Mouse (Mus musculus): Measurements from ENCODE around the gene Msi1.

The Msi1 gene

DNA sequence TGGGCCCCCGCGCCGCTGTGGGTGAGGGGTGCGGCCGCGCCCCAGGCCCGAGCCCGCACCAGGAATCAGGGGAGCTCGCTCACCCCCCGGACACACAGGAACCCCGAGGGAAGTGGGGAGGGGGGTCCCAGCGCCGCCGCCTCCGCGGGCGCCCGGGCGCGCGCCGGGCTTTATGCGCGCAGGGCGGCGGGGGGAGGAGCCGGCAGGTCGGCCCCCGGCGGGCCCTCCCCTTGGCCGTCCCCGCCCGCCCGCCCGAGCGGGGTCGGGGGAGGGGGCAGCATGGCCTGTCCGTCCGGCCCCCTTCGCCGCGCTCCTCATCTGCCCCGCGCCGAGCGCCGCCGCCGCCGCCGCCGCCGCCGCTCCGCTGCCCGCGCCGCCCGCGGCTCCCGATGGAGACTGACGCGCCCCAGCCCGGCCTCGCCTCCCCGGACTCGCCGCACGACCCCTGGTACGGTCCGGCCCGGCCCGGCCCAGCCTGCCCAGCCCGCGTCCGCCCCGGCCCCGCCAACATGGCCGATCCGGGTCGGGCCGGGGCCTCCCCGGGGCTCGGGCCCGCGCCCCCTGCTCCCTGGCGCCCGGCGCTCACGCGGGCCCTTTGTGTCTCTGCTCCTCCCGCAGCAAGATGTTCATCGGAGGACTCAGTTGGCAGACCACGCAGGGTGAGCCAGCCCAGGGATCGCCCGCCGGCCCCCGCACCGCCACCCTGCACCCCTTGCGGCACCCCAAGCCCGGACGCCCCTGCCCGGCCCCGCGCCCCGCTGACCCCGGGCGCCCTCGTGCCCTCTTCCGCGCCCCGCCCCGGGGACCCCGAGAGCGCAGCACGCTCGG is at the start of gene Msi1:
Msi1 (plus strand) TSS at position 241 of the 828 bp plus-strand sequence.
- ATAC-seq (ENCODE audit: insufficient number of reproducible peaks, low FRiP score, low TSS enrichment) = no peak

DNA sequence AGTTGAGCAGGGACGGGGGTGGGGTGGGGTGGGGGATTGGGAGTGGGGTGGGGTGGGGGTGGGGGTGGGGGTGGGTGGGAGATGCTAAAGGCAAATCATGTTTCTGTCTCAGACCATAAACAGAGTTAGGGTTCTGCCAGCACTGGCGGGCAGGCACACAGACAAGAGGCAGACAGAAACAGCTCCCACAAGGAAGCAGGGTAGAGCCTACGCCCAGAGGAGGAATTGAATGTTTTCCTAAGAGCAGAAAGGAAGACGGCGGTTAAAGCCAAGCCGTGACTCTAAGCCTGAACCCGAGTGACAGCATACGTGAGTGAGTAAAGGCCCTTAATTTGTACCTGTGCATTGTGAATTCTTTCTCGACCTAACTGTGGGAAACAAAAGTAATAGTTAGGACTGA is 37.5 kb upstream of the Msi1 start:
- no peak for ATAC-seq (ENCODE audit: insufficient number of reproducible peaks, low FRiP score, low TSS enrichment)

- no peak for ATAC-seq (ENCODE audit: insufficient number of reproducible peaks, low FRiP score, low TSS enrichment)
These were observed 36.4 kb upstream of the Msi1 start for GRCm38 (mm10) chr5:115392969-115393368.

DNA sequence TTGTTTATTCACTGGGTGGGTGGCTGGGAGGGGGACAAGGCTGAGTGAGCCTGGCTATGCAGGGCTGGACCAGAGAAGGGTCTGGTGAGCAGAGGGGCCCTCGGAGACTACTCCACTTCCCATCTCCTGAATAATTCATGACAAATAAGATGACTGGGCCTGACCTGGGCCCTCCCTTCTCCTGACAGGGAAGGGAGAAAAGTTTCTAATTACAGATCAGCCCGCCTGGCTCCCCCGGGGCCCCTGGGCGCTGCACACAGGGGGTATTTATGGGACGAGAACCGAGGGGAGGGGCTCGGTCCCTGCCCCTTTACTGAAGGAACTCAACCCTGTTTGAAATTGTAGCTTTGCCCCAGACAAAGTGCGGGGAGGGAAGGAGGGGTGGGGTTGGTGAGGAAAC is 35.2 kb upstream of the Msi1 start:
- ATAC-seq (ENCODE audit: insufficient number of reproducible peaks, low FRiP score, low TSS enrichment) = no peak

DNA sequence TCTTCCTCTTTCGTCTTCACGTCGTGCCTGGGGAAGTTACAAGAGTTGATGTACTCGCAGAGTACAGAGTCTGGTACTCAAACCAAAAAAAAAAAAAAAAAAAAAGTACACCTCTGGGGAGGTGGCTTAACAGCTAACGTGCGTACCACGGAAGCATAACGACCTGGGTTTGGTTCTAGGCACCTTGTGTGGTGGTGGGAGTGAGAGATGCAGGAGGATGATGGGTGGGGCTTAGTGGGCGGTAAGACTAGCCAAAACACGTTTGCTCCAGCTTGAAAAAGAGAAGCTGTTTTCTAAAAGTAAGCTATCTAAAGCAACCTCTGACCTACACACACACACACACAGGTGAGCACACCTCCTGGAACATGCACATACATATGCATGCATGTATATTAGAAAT is 34.6 kb upstream of the Msi1 start:
- no peak for ATAC-seq (ENCODE audit: insufficient number of reproducible peaks, low FRiP score, low TSS enrichment)

DNA sequence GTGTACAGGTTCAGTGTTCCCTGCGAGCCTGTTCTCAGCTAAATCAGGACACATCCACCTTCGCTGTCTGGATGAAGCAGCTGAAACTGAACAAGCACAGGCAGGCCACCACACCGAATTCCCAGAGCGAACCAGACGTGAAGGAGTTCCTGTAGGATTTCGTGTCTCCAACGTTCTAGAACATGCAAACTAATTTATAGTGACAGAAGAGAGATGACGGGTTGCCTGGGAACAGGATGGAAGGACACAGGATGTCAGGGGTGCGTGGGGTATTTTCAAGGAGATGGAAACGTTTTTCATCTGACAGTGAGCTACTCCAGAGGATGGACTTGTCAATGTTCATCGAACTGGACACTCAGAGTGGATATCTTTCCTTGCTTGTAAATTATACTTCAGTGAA is 32.7 kb upstream of the Msi1 start:
- ATAC-seq (ENCODE audit: insufficient number of reproducible peaks, low FRiP score, low TSS enrichment) = no peak

GRCm38 (mm10) chr5:115397839-115398780 is 31.3 kb upstream of the Msi1 start:
- ATAC-seq (ENCODE audit: insufficient number of reproducible peaks, low FRiP score, low TSS enrichment) = no peak

DNA sequence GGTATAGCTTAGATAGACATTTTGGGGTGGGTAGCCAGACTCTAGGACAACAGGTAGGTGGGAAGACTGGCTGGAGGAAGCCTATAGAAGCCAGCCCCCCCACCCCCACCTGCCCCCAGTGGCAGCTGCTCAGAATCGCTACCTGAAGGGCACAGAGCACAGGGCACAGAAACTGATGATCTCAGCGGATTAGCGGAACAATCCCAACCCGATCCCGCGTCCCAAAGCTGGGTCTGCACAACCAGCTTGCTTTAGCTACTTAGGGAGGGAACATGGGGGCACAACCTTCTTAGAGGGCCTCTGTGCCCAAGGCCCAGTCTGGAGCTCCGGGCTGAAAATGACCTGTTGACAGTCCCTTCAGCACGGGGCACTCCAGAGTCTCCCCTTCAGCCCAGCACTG is 27.3 kb upstream of the Msi1 start:
- ATAC-seq (ENCODE audit: insufficient number of reproducible peaks, low FRiP score, low TSS enrichment) = no peak

DNA sequence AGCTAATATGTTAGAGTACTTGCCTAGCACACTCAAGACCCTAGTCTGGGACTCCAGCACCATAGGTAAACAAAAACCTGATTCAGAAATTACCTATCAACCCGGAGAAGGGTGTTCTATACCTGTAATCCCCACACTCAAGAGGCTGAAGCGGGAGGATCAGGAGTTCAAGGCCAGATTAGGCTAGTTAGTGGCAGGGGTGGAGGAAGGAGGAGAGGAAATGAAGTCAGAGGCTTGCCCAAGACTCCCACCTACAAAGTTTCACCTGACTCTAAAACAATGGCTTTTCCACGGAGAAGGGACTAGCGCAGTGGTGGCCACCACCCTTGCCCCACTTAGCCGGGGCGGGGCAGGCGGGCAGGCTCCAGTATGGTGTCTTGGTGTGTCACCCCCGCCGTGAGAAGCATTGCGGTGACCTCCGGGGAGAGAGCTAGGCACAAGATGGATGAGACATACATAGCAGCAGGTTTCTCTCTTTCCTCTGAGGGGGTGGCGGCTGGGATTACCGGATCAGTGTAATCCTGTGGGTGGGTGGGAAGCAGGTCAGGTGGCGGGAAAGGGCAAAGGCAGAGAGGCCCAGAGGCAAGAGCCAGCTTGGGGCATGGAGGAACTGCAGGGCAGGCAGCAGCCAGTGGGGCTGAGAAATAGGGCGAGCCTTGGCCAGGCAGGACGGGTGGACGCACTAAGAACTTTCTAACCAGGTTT is 25.8 kb upstream of the Msi1 start:
- no peak for ATAC-seq (ENCODE audit: insufficient number of reproducible peaks, low FRiP score, low TSS enrichment)

DNA sequence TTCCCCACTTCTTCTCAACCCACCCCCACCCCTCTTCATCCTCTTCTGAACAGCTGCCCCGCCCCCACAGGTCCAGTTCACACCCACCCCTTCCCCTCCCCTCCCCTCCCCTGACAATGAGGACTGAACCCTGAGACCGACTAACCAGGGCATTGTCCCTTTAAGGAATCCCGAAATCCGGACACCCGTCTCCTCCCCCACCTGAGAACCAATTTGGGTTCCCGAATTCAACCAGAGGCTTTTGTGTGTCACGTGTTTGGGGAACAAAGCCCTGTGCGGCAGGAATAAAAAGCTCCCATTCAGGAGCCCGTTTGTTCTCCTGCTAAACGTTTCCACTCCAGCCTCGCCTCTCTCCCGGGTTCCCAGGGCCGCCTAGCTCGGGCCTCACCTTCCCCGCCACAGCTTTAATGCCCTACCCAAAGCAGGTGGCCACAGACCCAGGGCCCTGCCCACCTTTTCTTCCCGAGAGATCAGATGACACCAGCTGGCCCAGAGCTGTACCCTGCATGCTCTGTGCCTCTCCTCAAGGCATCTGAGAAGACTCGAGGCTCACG is 25.1 kb upstream of the Msi1 start:
- ATAC-seq (ENCODE audit: insufficient number of reproducible peaks, low FRiP score, low TSS enrichment) = no peak

DNA sequence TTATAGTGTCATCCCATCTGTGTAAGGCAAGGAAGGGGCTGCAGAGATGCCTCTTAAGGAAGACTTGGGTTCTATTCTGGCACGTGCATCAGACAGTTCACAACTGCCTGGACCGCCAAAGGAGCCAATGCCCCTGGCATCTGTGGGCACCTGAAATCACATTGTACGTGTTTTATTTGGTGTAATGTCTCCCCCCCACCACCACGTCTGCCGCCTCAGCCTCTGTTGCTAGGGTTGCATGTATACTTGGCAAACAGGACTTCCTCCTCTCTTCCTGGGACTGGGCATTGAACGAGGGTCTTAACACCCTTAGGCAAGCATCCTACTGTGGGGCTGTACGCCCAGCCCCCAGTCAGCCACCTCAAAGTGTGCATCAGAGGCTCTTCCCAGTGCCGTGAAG is 24.2 kb upstream of the Msi1 start:
- ATAC-seq (ENCODE audit: insufficient number of reproducible peaks, low FRiP score, low TSS enrichment) = no peak

DNA sequence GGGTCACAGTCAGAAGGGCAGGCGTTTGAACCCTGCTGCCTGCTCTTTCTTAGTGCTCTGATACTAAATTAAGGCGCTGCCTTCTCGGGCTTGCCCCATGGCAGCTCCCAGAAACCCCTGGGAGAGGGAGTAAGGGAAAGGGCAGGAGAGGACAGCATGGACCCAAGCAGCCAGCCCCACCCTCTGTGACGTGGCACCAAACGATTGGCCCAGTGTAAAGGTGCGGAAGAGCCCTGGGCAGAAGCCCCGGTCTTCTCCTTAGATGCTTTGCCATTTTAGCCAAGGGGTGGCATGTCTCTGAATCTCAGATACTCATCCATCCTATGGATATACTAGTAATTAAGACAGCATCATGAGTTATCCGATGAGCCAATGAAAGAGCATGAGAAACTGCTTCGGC is 21.3 kb upstream of the Msi1 start:
- ATAC-seq (ENCODE audit: insufficient number of reproducible peaks, low FRiP score, low TSS enrichment) = no peak

DNA sequence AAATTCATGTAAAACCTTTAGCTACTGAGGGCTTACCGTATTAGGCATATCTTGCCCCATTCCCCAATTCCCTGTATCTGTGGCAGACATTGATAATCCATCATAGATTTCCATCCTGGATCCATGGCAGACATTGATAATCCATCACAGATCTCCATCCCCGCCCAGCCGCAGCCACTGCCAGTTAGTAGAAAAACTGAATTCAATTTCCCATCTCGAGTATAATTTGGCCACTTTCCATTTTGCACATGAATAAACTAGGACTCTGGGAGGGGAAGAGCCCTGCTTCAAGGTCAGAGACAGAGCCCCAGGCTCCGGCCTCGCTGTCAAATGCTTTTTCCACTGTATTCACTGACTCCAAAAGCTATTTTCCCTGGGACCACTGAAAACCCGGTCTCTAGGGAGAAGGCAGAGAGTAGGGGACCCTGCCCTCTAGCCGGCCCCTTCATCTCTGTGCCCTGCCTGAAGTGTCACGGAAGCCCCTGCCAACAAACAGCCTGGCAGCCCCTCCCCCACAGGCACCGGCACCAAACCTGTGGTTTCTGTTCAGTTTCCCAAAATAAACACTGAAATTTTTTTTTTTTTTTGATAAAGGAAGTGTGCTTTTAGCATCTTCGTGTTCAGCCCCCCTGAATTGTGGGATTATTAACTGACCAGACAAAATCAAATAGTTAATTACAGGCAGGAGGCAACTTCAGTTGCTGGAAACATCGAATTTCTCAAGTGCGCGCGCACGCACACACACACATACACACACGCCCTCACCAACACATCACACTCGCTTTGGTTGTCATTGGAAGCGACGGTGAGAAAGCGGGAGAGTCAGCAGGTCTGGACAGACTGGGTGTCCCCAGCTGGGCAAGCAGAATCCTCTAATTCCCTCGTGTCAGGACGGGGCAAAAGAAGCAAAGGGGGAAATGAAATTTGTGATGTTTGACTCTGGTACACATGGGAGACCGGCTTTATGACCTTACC is 14.0 kb upstream of the Msi1 start:
- ATAC-seq (ENCODE audit: insufficient number of reproducible peaks, low FRiP score, low TSS enrichment) = no peak

- ATAC-seq (ENCODE audit: insufficient number of reproducible peaks, low FRiP score, low TSS enrichment) = no peak
These were observed 504 bp upstream of the Msi1 start for GRCm38 (mm10) chr5:115428831-115429358.

DNA sequence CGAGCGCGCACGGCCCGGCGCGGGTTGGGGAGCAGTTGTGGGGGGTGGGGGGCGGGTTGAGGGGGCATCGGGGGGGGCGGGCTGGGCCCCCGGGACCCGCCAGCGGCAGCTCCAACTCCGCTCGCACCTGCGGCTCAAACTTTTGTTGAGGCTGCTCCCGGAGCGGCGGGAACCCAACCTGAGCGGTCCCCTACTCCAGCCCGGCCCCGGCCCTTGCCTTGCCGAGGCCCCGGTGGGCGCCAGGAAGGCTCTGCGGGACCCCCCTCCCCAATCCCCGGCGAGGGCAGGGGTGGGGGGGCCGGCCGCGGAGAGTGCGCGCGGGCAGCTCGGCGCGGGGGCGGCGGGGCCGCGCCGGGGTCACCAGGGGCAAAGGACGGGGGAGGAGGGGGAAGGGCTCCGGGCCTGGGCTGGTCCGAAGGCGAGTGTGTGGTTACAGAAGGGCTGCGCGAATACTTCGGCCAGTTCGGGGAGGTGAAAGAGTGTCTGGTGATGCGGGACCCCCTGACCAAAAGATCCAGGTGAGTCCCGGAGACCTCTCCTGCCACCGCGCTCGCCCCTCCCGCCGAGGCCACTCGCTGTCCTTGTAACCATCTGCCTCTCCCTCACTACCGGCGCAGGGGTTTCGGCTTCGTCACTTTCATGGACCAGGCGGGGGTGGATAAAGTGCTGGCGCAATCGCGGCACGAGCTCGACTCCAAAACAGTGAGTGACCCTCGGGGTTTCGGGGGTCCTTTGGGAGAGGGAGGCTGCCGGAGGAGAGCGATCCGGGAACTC is 975 bp downstream of the Msi1 start:
- no peak for ATAC-seq (ENCODE audit: insufficient number of reproducible peaks, low FRiP score, low TSS enrichment)

GRCm38 (mm10) chr5:115431061-115431897 is 1.9 kb downstream of the Msi1 start:
- no peak for ATAC-seq (ENCODE audit: insufficient number of reproducible peaks, low FRiP score, low TSS enrichment)

DNA sequence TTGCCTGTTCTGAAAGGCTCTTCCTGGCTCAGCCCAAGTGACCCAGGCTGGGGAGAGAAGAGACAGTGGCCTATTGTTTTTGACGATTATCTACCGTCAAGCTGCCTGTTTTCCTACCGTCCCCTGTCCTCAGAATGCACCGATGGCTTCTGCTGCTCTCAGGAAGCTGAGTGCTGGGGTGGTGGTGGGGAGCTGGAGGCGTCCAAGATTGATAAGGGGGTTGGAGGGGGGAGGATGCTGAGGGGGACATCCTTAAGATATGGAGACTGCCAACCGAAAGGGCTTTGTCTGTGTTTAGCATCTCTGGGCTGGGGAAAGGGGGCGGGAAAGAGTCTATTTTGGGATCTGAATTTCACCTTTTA is 2.5 kb downstream of the Msi1 start:
- no peak for ATAC-seq (ENCODE audit: insufficient number of reproducible peaks, low FRiP score, low TSS enrichment)

GRCm38 (mm10) chr5:115432395-115432794 is 3.0 kb downstream of the Msi1 start:
- no peak for ATAC-seq (ENCODE audit: insufficient number of reproducible peaks, low FRiP score, low TSS enrichment)

All from cerebellum, adult (tissue).